Mouse (Mus musculus): ENCODE measurements around the gene Pou2f1. TPM values are rescaled to one million over a fixed set of nuclear protein-coding genes. Genes with fewer than 3 reads are reported as not detected.

Pou2f1 gene
- polyA plus RNA-seq, 1 experiment, result 39.7 TPM

DNA sequence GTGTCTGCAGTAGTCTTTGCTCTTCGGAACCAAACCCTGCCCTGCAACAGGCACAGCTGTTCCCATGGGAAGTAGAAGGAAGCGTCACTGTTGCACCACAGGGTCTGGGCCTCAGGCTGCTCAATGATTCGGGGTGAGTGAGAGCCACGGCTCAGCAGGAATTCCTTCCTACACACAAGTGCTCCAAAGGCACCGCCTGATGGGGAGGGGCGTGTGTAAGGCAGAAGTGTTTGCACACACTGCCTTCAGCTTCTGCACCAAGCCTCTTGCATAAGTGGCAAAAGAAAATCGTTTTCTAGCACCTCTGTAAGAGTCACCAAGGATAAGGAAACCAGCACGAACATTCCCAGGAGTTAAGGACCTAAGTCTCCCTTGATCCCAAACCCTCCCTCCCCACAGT, 127.8 kb downstream of the Pou2f1 start:
- peaks cover 9% of the 10 kb centered on the region for H3K36me3 ChIP-seq (ENCODE audit: control insufficient read depth, insufficient read depth, low read length)
- H3K4me3 ChIP-seq (ENCODE audit: control insufficient read depth, insufficient read depth, low read length), result no peak overlapping the region
- DNase-seq, result no peak
- H3K27ac ChIP-seq (ENCODE audit: control insufficient read depth, insufficient read depth, low read length), result no peak overlapping the region
- no peaks in the 10 kb centered on the region for H3K27me3 ChIP-seq (ENCODE audit: control insufficient read depth, insufficient read depth, low read length)
- no peak for TF ChIP-seq CTCF (IDR thresholded peaks at IDR 0.05; ENCODE audit: borderline replicate concordance, control insufficient read depth, extremely low read depth, insufficient read depth, low read length, poor library complexity)
- no peak for TF ChIP-seq POLR2A (IDR thresholded peaks at IDR 0.05; ENCODE audit: control insufficient read depth, extremely low read depth, insufficient read depth, low read length, poor library complexity)
- no peaks in the 10 kb centered on the region for H3K4me1 ChIP-seq (replicated peaks; ENCODE audit: control insufficient read depth, insufficient read depth, low read length)
- 92% methylated on average over 8 of the region's 8 CpGs for WGBS

DNA sequence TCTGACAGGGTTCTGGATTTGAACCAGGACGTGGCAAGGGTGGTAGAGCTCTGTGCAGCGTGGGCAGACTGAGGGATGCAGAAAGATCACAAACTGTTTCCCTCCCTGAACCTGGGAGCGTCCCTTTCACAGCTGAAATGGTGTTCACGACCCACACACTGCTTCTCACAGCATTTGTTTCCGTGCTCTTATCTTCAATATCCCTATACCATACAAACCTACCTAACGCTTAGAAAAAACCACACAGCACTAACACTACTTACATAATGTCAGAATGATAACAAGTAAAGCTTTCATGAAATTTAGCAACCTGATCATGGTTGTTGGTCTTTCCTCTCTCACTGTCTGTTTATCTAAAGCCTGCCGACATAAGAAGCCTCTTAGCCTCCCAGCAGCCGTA, 133.8 kb downstream of the Pou2f1 start:
- Histone ChIP-seq H3K27me3 (ENCODE audit: control insufficient read depth, insufficient read depth, low read length) (no peaks in the 10 kb centered on the region), H3K4me3 (ENCODE audit: control insufficient read depth, insufficient read depth, low read length) (no peak overlapping the region), H3K36me3 (ENCODE audit: control insufficient read depth, insufficient read depth, low read length) (peaks cover 2% of the 10 kb centered on the region), H3K4me1 (replicated peaks; ENCODE audit: control insufficient read depth, insufficient read depth, low read length) (peaks cover 6% of the 10 kb centered on the region), H3K27ac (ENCODE audit: control insufficient read depth, insufficient read depth, low read length) (no peak overlapping the region)
- WGBS, result 95% methylated on average over 8 of the region's 8 CpGs
- no peak for DNase-seq
- no peak for TF ChIP-seq POLR2A (IDR thresholded peaks at IDR 0.05; ENCODE audit: control insufficient read depth, extremely low read depth, insufficient read depth, low read length, poor library complexity)
- TF ChIP-seq CTCF (IDR thresholded peaks at IDR 0.05; ENCODE audit: borderline replicate concordance, control insufficient read depth, extremely low read depth, insufficient read depth, low read length, poor library complexity), result no peak

DNA sequence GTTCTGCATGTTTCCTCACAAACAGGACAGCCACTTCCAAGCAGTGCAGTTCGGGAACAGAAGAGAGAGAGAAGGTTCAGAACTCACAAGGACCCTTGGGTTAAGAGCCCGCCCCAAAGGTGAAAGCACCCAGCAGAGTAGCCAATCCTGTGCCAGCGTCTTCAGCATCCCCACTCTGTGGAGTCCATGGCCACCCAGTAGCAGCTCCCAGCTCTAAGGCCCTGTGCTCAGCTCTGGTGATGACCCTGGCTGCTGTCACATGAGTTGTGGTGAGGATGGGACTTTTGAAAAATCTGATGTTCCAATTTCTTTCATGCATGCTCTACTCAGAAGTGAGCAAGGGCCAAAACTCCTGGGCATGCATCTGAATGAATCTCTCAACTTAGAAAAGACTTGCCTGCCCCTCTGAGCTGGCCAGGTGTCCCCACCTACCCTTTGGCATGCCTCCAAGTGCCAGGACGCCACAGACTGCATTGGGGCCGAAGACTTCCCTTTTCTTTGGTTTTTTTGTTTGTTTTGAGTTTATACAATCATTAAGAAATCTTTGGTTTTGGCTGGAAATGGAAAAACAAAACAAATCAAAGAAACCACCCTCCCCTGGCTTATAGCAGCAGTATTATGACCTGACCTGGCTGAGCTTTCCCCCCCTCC, 135.7 kb downstream of the Pou2f1 start:
- Histone ChIP-seq H3K27ac (ENCODE audit: control insufficient read depth, insufficient read depth, low read length) (no peak overlapping the region), H3K36me3 (ENCODE audit: control insufficient read depth, insufficient read depth, low read length) (peaks cover 2% of the 10 kb centered on the region), H3K4me1 (replicated peaks; ENCODE audit: control insufficient read depth, insufficient read depth, low read length) (peaks cover 6% of the 10 kb centered on the region), H3K27me3 (ENCODE audit: control insufficient read depth, insufficient read depth, low read length) (no peaks in the 10 kb centered on the region), H3K4me3 (ENCODE audit: control insufficient read depth, insufficient read depth, low read length) (no peak overlapping the region)
- TF ChIP-seq POLR2A (IDR thresholded peaks at IDR 0.05; ENCODE audit: control insufficient read depth, extremely low read depth, insufficient read depth, low read length, poor library complexity) (no peak), CTCF (IDR thresholded peaks at IDR 0.05; ENCODE audit: borderline replicate concordance, control insufficient read depth, extremely low read depth, insufficient read depth, low read length, poor library complexity) (no peak)
- WGBS, result 69% methylated on average over 5 of the region's 5 CpGs
- no peak for DNase-seq

DNA sequence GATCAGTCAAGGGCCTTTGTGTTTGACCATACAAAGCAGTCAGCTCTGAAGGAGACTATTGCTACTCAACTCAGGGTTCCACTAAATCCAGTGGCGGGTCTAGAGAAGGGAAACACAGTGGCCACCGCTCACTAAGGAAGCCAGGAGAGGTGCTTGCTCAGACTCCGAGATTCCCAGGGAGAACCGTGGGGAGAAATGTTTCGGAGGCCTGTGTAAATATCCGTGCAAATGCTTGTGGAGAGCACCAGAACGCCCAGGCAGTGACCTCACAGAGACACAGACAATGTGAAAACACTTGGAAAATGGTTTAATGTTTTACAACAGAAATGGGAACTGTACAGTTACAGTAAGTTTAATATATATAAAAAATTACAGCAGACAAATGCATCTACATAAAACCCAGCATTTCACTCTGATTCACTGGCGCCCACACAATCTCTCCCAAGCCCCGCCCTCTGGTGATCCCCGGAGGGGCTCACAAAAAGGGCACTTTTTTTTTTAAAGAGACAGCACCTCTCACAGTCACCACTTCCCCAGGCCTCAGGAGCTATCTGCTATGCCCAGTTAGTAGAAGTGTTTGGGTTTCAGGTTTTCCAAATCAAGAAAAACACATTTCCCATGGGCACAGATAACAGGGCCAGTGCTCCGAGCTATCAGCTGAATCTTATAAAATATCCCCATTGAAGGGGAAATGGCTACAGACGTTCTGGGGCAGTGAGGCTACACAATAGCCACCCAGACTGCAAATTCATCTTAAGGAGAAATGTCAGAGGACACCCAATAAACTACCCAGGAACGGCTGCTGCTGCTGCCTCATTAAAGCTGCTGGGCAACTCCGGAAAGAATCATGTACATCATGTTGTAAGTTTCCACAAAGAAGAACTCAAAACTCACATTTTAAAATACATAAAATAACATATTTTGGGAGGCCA, 137.3 kb downstream of the Pou2f1 start:
- no peak for DNase-seq
- H3K27ac ChIP-seq (ENCODE audit: control insufficient read depth, insufficient read depth, low read length), result no peak overlapping the region

DNA sequence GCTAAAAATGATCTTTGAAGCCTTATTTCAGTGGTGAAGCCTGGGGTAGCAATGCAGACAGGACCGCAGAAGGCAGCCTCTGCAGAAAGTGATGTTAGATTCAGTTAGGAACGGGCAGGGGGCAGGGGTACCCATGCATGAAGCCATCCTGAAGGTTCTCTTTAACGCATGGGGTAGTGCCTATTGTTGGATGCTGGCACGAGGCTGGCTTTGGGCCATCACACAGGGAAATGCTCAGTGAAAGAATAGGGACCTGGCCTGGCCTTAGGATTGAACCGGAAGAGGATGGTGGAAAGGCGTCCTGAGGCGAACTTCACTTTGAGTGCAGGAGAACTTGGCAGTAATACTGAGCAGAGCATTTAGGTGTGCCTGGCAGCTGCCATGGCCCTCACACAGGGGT, 140.4 kb downstream of the Pou2f1 start:
- H3K4me3 ChIP-seq (ENCODE audit: control insufficient read depth, insufficient read depth, low read length), result no peak overlapping the region
- peaks cover 40% of the 10 kb centered on the region for H3K36me3 ChIP-seq (ENCODE audit: control insufficient read depth, insufficient read depth, low read length)
- TF ChIP-seq CTCF (IDR thresholded peaks at IDR 0.05; ENCODE audit: borderline replicate concordance, control insufficient read depth, extremely low read depth, insufficient read depth, low read length, poor library complexity) (no peak), POLR2A (IDR thresholded peaks at IDR 0.05; ENCODE audit: control insufficient read depth, extremely low read depth, insufficient read depth, low read length, poor library complexity) (no peak)
- peaks cover 6% of the 10 kb centered on the region for H3K4me1 ChIP-seq (replicated peaks; ENCODE audit: control insufficient read depth, insufficient read depth, low read length)
- no peaks in the 10 kb centered on the region for H3K27me3 ChIP-seq (ENCODE audit: control insufficient read depth, insufficient read depth, low read length)
- WGBS, result 97% methylated on average over 7 of the region's 7 CpGs
- no peak for DNase-seq
- no peak overlapping the region for H3K27ac ChIP-seq (ENCODE audit: control insufficient read depth, insufficient read depth, low read length)

More for the DNA sequence above, 137.3 kb downstream of the Pou2f1 start:
- no peak for TF ChIP-seq CTCF (IDR thresholded peaks at IDR 0.05; ENCODE audit: borderline replicate concordance, control insufficient read depth, extremely low read depth, insufficient read depth, low read length, poor library complexity)
- no peaks in the 10 kb centered on the region for H3K27me3 ChIP-seq (ENCODE audit: control insufficient read depth, insufficient read depth, low read length)
- peaks cover 6% of the 10 kb centered on the region for H3K4me1 ChIP-seq (replicated peaks; ENCODE audit: control insufficient read depth, insufficient read depth, low read length)
- 86% methylated on average over 14 of the region's 14 CpGs for WGBS
- H3K4me3 ChIP-seq (ENCODE audit: control insufficient read depth, insufficient read depth, low read length), result no peak overlapping the region
- H3K36me3 ChIP-seq (ENCODE audit: control insufficient read depth, insufficient read depth, low read length), result peaks cover 17% of the 10 kb centered on the region

DNA sequence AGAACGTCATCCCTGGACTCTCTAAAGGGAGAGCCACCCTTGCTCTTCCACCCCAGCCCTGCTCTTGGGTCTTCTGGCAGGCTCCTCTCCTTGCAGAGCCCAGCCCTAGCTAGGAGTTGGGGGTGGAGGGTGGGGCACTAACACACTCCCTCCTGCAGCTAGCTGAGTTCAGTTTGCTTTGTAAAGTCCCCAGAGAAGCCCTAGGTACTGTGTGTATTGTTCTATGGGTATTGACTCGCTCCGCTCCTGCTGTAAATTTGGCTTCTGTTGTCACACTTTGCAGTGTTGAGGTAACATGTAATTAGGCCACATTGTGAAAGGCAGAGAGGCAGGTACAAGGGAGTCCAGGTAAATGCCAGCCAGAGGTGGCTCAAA, 141.3 kb downstream of the Pou2f1 start:
- no peak for DNase-seq
- Histone ChIP-seq H3K4me3 (ENCODE audit: control insufficient read depth, insufficient read depth, low read length) (no peak overlapping the region), H3K27ac (ENCODE audit: control insufficient read depth, insufficient read depth, low read length) (no peak overlapping the region), H3K4me1 (replicated peaks; ENCODE audit: control insufficient read depth, insufficient read depth, low read length) (peaks cover 6% of the 10 kb centered on the region), H3K36me3 (ENCODE audit: control insufficient read depth, insufficient read depth, low read length) (peaks cover 48% of the 10 kb centered on the region), H3K27me3 (ENCODE audit: control insufficient read depth, insufficient read depth, low read length) (no peaks in the 10 kb centered on the region)
- TF ChIP-seq POLR2A (IDR thresholded peaks at IDR 0.05; ENCODE audit: control insufficient read depth, extremely low read depth, insufficient read depth, low read length, poor library complexity) (no peak), CTCF (IDR thresholded peaks at IDR 0.05; ENCODE audit: borderline replicate concordance, control insufficient read depth, extremely low read depth, insufficient read depth, low read length, poor library complexity) (no peak)
- WGBS, result 96% methylated on average over 3 of the region's 3 CpGs

All from thymus, adult 2 months (tissue).